Mouse (Mus musculus) embryonic facial prominence, embryonic 13.5 days (tissue): Measurements from ENCODE around the gene 9030025P20Rik. TPM values are rescaled to one million over a fixed set of nuclear protein-coding genes. Genes with fewer than 3 reads are reported as not detected.
A peak's percentile ranks its signal among the peaks of the same experiment; 100 is the strongest.
"Not testable (repeated sequence)": the region's sequence is repeated elsewhere in the genome, so short reads cannot be mapped to it uniquely, and the experiment has no call there.

Experiments
- ATAC-seq: fragments of 200-750 bp; cut with Nextera tagmentation; 2 replicates; pipeline ENCODE4 v1.8.0; 2017; ENCODE audit warnings: low read depth; ENCODE audit not compliant: insufficient number of reproducible peaks, insufficient read depth, low FRiP score, low TSS enrichment
- H3K27ac ChIP-seq: fragments of 300-500 bp; sonication (generic); 2 replicates; pipeline ENCODE4 v1.5.1; 2015; ENCODE audit warnings: moderate library complexity, mild to moderate bottlenecking, inconsistent platforms
- H3K27me3 ChIP-seq: fragments of 300-500 bp; sonication (generic); 2 replicates; pipeline ENCODE4 v1.6.1; 2015; ENCODE audit warnings: mild to moderate bottlenecking, inconsistent platforms
- H3K36me3 ChIP-seq: fragments of 300-500 bp; sonication (generic); 2 replicates; pipeline ENCODE4 v1.6.1; 2015; ENCODE audit warnings: mild to moderate bottlenecking, inconsistent platforms
- H3K4me1 ChIP-seq: fragments of 300-500 bp; sonication (generic); 2 replicates; pipeline ENCODE4 v1.6.1; 2015; ENCODE audit warnings: inconsistent platforms
- H3K4me2 ChIP-seq: fragments of 300-500 bp; sonication (generic); 2 replicates; pipeline ENCODE4 v1.6.1; 2015; ENCODE audit warnings: moderate library complexity, mild to moderate bottlenecking, inconsistent platforms
- H3K4me3 ChIP-seq: fragments of 300-500 bp; sonication (generic); 2 replicates; pipeline ENCODE4 v1.5.1; 2015; ENCODE audit warnings: mild to moderate bottlenecking, inconsistent platforms
- H3K9ac ChIP-seq: fragments of 300-500 bp; sonication (generic); 2 replicates; pipeline ENCODE4 v1.6.1; 2015; ENCODE audit warnings: mild to moderate bottlenecking, inconsistent platforms
- H3K9me3 ChIP-seq: fragments of 300-500 bp; sonication (generic); 2 replicates; pipeline ENCODE4 v1.6.1; 2016; ENCODE audit warnings: inconsistent platforms
- WGBS: fragments of 180-500 bp; shearing (Covaris S2); methylation state at CpG from one replicate; pipeline ENCODE4 v1.1.7; 2015; ENCODE audit warnings: mixed read lengths; 5-methylcytosine and 5-hydroxymethylcytosine counted together
- polyA plus RNA-seq: library from polyadenylated mRNA; unstranded; fragments of >200 nt; fragmentation: Nextera tagmentation; extraction: Ambion mirVana; gene quantifications from 2 replicates; pipeline ENCODE4 v1.2.1, GENCODE M21; 2015

Gene 9030025P20Rik
- 9.6 and 11.3 TPM in 2 replicates for polyA plus RNA-seq

GRCm38 (mm10) chr17:14978362-14979038, at the start of gene 9030025P20Rik, which contains the start of gene Gm3417:
9030025P20Rik (plus strand) TSS chr17:14978468.
Gm3417 (minus strand) TSS chr17:14978790.
- not testable (repeated sequence) for H3K27ac ChIP-seq, H3K27me3 ChIP-seq, H3K4me1 ChIP-seq, H3K36me3 ChIP-seq, H3K9ac ChIP-seq, H3K9me3 ChIP-seq
- Histone ChIP-seq H3K4me3 (0 out of 2 replicates have a peak within 1 kb of the TSS, but pooled peaks have one; percentile 20), H3K4me2 (peak within 1 kb of the TSS; percentile 41)
- no CpG with 5 or more reads among the region's 60 CpGs for WGBS
- ATAC-seq = peak; percentile 96

GRCm38 (mm10) chr17:14928631-14929030, 49.6 kb upstream of the 9030025P20Rik start:
- Histone ChIP-seq H3K9ac (no peak overlapping the region), H3K27ac (no peak overlapping the region), H3K9me3 (0 out of 2 replicates have a peak, but pooled peaks cover 4% of the 10 kb centered on the region), H3K27me3 (no peaks in the 10 kb centered on the region), H3K4me2 (no peak overlapping the region), H3K36me3 (no peaks in the 10 kb centered on the region), H3K4me3 (no peak overlapping the region), H3K4me1 (0 out of 2 replicates have a peak, but pooled peaks cover 4% of the 10 kb centered on the region)
- ATAC-seq = no peak
- WGBS = 59% methylated on average over 5 of the region's 5 CpGs

- no peak overlapping the region for H3K4me3 ChIP-seq
- 0 out of 2 replicates have a peak, but pooled peaks cover 4% of the 10 kb centered on the region for H3K4me1 ChIP-seq
- H3K27ac ChIP-seq = no peak overlapping the region
- H3K4me2 ChIP-seq = no peak overlapping the region
- WGBS = 82% methylated on average over 7 of the region's 7 CpGs
- H3K9ac ChIP-seq = no peak overlapping the region
- ATAC-seq = no peak
- H3K9me3 ChIP-seq = 0 out of 2 replicates have a peak, but pooled peaks cover 4% of the 10 kb centered on the region
- no peaks in the 10 kb centered on the region for H3K36me3 ChIP-seq
- no peaks in the 10 kb centered on the region for H3K27me3 ChIP-seq
These were observed 47.6 kb upstream of the 9030025P20Rik start for GRCm38 (mm10) chr17:14930697-14931096.

GRCm38 (mm10) chr17:14931469-14931868, 46.8 kb upstream of the 9030025P20Rik start:
- no peak overlapping the region for H3K4me2 ChIP-seq
- no peak overlapping the region for H3K4me3 ChIP-seq
- ATAC-seq = no peak
- 0 out of 2 replicates have a peak, but pooled peaks cover 4% of the 10 kb centered on the region for H3K4me1 ChIP-seq
- H3K9ac ChIP-seq = no peak overlapping the region
- H3K36me3 ChIP-seq = no peaks in the 10 kb centered on the region
- 89% methylated on average over 5 of the region's 5 CpGs for WGBS
- H3K27me3 ChIP-seq = no peaks in the 10 kb centered on the region
- H3K9me3 ChIP-seq = 0 out of 2 replicates have a peak, but pooled peaks cover 4% of the 10 kb centered on the region
- no peak overlapping the region for H3K27ac ChIP-seq

- H3K4me3 ChIP-seq, H3K4me1 ChIP-seq, H3K9me3 ChIP-seq, H3K27ac ChIP-seq, ATAC-seq, H3K27me3 ChIP-seq, H3K36me3 ChIP-seq, H3K9ac ChIP-seq, H3K4me2 ChIP-seq: not testable (repeated sequence)
- 75% methylated on average over 14 of the region's 14 CpGs for WGBS
These were observed 43.0 kb upstream of the 9030025P20Rik start for GRCm38 (mm10) chr17:14935280-14935679.

- Histone ChIP-seq H3K9ac (no peak overlapping the region), H3K4me2 (no peak overlapping the region), H3K4me1 (no peaks in the 10 kb centered on the region), H3K36me3 (no peaks in the 10 kb centered on the region), H3K27ac (no peak overlapping the region), H3K9me3 (no peaks in the 10 kb centered on the region), H3K27me3 (no peaks in the 10 kb centered on the region), H3K4me3 (no peak overlapping the region)
- 74% methylated on average over 5 of the region's 5 CpGs for WGBS
- ATAC-seq = no peak
These were observed 42.2 kb upstream of the 9030025P20Rik start for GRCm38 (mm10) chr17:14935841-14936605.

- H3K27ac ChIP-seq, H3K9me3 ChIP-seq, ATAC-seq, H3K27me3 ChIP-seq: not testable (repeated sequence)
- Histone ChIP-seq H3K4me1 (peaks cover 19% of the 10 kb centered on the region), H3K4me3 (peak overlapping the region; percentile 82), H3K36me3 (peaks cover 18% of the 10 kb centered on the region), H3K4me2 (peak overlapping the region; percentile 95), H3K9ac (peak overlapping the region; percentile 85)
- WGBS = 65% methylated on average over 6 of the region's 6 CpGs
These were observed 36.1 kb upstream of the 9030025P20Rik start for GRCm38 (mm10) chr17:14942181-14942580.

- H3K9ac ChIP-seq = peak within 1 kb of the TSS; percentile 85
- ATAC-seq = peak; percentile 96
- peak within 1 kb of the TSS; percentile 82 for H3K4me3 ChIP-seq
- H3K9me3 ChIP-seq = no peaks in the 10 kb centered on the region
- under 1% methylated on average over 54 of the region's 54 CpGs for WGBS
- peaks cover 19% of the 10 kb centered on the region for H3K36me3 ChIP-seq
- H3K4me1 ChIP-seq = peaks cover 19% of the 10 kb centered on the region
- peak within 1 kb of the TSS; percentile 95 for H3K4me2 ChIP-seq
- H3K27me3 ChIP-seq = no peaks in the 10 kb centered on the region
- peak within 1 kb of the TSS; percentile 66 for H3K27ac ChIP-seq
These were observed 35.1 kb upstream of the 9030025P20Rik start, which contains the start of the genes Wdr27 and 1600012H06Rik for GRCm38 (mm10) chr17:14943009-14943728. Wdr27 (minus strand) TSS chr17:14943158. 1600012H06Rik (plus strand) TSS chr17:14943184.

- Histone ChIP-seq H3K27me3 (no peaks in the 10 kb centered on the region), H3K4me2 (peak overlapping the region; percentile 95), H3K4me3 (peak overlapping the region; percentile 82), H3K27ac (peak overlapping the region; percentile 66; the same call in 1 of the 2 replicates), H3K4me1 (peaks cover 19% of the 10 kb centered on the region), H3K36me3 (peaks cover 24% of the 10 kb centered on the region), H3K9me3 (no peaks in the 10 kb centered on the region), H3K9ac (peak overlapping the region; percentile 85)
- ATAC-seq = peak; percentile 52
- WGBS = 15% methylated on average over 16 of the region's 16 CpGs
These were observed 34.6 kb upstream of the 9030025P20Rik start for GRCm38 (mm10) chr17:14943729-14944059.

GRCm38 (mm10) chr17:14944551-14944950, 33.7 kb upstream of the 9030025P20Rik start:
- 89% methylated on average over 1 of the region's 1 CpGs for whole genome bisulfite sequencing
- H3K27me3 ChIP-seq = no peaks in the 10 kb centered on the region
- ATAC-seq = no peak
- H3K27ac ChIP-seq = no peak overlapping the region
- H3K4me3 ChIP-seq = 0 out of 2 replicates have a peak overlapping the region, but pooled peaks have one; percentile 82
- peaks cover 19% of the 10 kb centered on the region for H3K4me1 ChIP-seq
- no peaks in the 10 kb centered on the region for H3K9me3 ChIP-seq
- no peak overlapping the region for H3K9ac ChIP-seq
- H3K4me2 ChIP-seq = 0 out of 2 replicates have a peak overlapping the region, but pooled peaks have one; percentile 95
- H3K36me3 ChIP-seq = peaks cover 30% of the 10 kb centered on the region

- Histone ChIP-seq H3K4me3 (no peak overlapping the region), H3K4me2 (no peak overlapping the region), H3K9me3 (no peaks in the 10 kb centered on the region), H3K27ac (no peak overlapping the region), H3K9ac (no peak overlapping the region), H3K4me1 (peaks cover 7% of the 10 kb centered on the region), H3K27me3 (no peaks in the 10 kb centered on the region), H3K36me3 (peaks cover 68% of the 10 kb centered on the region)
- ATAC-seq = no peak
- WGBS = 85% methylated on average over 7 of the region's 7 CpGs
These were observed 29.0 kb upstream of the 9030025P20Rik start for GRCm38 (mm10) chr17:14949161-14949827.
